Mouse (Mus musculus): Measurements from ENCODE around the gene Zfp994.
A peak's percentile ranks its signal among the peaks of the same experiment; 100 is the strongest.
"Not testable (repeated sequence)": the region's sequence is repeated elsewhere in the genome, so short reads cannot be mapped to it uniquely, and the experiment has no call there.

Zfp994 gene

GRCm38 (mm10) chr17:22225422-22226012, at the start of gene Zfp994:
TSS of gene Zfp994 (minus strand) at chr17:22225616.
- DNase-seq (ENCODE audit: low spot score in 2 of 2): peak; percentile 89 to 95

- not testable (repeated sequence) for DNase-seq (ENCODE audit: low spot score in 2 of 2)
Measured at GRCm38 (mm10) chr17:22230701-22231100, 5.3 kb upstream of the Zfp994 start.

GRCm38 (mm10) chr17:22225015-22225414, 401 bp downstream of the Zfp994 start:
- not testable (repeated sequence) for DNase-seq (ENCODE audit: low spot score in 2 of 2)

GRCm38 (mm10) chr17:22165722-22166294, 59.6 kb downstream of the Zfp994 start, which contains the start of gene Zfp947:
TSS of gene Zfp947 (minus strand) at chr17:22166190.
- not testable (repeated sequence) for DNase-seq (ENCODE audit: low spot score in 2 of 2)

- not testable (repeated sequence) for DNase-seq (ENCODE audit: low spot score in 2 of 2)
Measured at GRCm38 (mm10) chr17:22165304-22165703, 60.1 kb downstream of the Zfp994 start.

- DNase-seq (ENCODE audit: low spot score in 2 of 2): not testable (repeated sequence)
Measured at GRCm38 (mm10) chr17:22153951-22154350, 71.5 kb downstream of the Zfp994 start.

Measured in frontal cortex, postnatal 25 days (tissue).